Mouse (Mus musculus) liver, postnatal 0 days (tissue): Measurements from ENCODE around the gene Gm20388.

Experiments
- CTCF ChIP-seq: sonication (generic); IDR thresholded peaks from 2 replicates; pipeline ENCODE4 v1.5.1; 2016; ENCODE audit warnings: antibody characterized with exemption, low read depth
- EP300 ChIP-seq: IDR thresholded peaks from 2 replicates; pipeline ENCODE4 v1.6.1; 2016; ENCODE audit warnings: antibody characterized with exemption, low read depth, mild to moderate bottlenecking

- no peak for TF ChIP-seq CTCF
- TF ChIP-seq EP300: no peak
These were observed 2674.3 kb downstream of the Gm20388 start for GRCm38 (mm10) chr8:122584981-122585380.
